Mouse (Mus musculus) splenic B cell, adult 2 months (primary cell): ENCODE data around the gene Orm3.

Source experiments
- DNase-seq: peaks from one replicate; pipeline ENCODE4 v3.0.0-alpha.2; 2011; ENCODE audit warnings: low read depth, low spot score
- H3K27me3 ChIP-seq: 2 replicates; pipeline ENCODE4 v1.6.1; 2012; ENCODE audit warnings: mild to moderate bottlenecking, low read length, moderate library complexity, mixed read lengths; ENCODE audit not compliant: control insufficient read depth, poor library complexity, insufficient read depth, severe bottlenecking
- H3K36me3 ChIP-seq: 2 replicates; pipeline ENCODE4 v1.6.1; 2012; ENCODE audit warnings: mild to moderate bottlenecking, low read length, moderate library complexity, mixed read lengths; ENCODE audit not compliant: control insufficient read depth, poor library complexity, insufficient read depth, severe bottlenecking

The Orm3 gene

DNA sequence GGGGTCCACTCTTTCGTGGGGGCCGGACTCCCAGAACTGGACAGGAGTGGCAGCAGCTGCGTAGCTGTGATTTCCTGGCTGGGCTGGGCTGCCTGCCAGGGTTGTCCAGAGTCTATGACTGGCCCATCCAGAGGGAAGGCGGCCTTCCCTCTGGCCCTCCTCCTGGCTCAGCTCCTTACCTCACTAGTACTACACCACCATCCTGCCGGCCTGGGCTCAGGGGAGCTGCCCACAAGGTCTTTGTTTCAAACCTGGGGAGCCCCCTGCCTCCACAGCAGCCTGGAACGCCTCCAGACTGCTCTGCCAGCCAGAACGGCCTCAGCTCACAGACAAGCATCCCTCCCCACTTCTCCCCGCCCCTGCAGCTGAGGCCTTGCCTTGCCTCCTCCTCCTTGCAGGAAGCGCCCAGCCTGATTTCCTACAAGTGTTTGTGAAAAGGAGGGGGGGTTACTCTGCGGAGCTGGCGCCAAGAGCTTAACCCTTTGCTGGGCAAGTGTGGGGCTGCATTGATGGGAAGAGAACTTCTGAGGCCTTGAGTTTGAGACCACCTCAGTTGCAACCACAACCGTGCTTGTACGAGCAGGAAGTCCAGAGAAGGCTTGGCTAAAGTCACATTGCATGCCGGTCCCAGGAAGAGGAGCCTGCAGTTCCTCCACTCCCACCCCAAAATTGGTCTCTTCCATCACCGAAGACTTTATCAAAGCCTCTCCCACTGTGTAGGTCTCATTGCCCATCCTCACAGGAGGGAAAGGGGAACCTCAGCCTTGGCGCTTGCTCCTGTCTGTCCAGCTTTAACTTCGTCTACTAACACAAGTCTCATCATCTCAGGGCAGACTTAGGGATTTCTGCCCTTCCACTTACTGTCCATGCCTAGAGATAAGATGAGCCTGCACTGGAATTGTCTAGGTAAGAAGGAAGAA lies 47.3 kb downstream of the Orm3 start, which contains the start of gene Akna:
Gene Akna (minus strand): TSS at position 315 of the 920 bp plus-strand sequence.
- no peaks in the 10 kb centered on the region; the same call in 1 of the 2 replicates for H3K36me3 ChIP-seq
- no peaks in the 10 kb centered on the region for H3K27me3 ChIP-seq
- peak; percentile 80 for DNase-seq

DNA sequence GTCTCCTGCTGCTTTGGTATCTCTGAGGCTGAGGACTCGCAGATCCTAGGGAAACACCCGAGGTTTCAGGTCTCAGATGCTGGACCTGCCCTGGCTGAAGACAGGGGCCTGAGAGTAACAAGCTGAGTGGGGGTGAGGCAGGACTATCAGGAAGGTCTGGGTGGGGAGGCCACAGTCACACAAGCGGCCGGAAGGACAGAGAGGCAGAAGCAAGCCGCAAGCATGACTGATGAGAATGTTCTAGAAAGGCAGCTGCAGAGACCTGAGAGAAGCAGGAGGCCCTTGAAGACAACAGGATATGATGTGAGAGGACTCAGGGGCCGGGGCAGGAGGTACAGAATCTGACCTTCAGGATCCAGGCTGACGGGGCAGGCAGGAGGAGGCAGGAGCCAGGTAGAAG lies 48.2 kb downstream of the Orm3 start:
- no peaks in the 10 kb centered on the region for H3K27me3 ChIP-seq
- H3K36me3 ChIP-seq, result no peaks in the 10 kb centered on the region
- peak; percentile 91 for DNase-seq

DNA sequence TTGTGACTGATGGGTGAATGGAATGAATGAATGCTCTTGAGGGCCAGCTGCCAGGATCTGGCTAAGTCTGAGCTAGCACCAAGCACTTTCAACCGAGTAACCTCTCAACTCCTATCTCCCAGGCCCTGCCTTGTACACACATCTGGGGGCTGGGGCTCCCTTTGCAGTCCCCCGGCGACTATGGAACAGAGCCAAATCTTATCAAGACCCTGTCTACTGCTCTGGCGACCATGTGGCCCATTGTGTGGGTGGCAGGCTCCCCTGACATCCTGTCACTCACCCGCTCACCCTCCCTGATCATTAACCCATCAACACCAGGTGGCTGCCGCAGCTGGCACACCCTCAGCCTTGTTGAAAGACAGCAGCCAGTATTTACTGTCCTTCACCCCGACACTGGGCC lies 49.1 kb downstream of the Orm3 start:
- Histone ChIP-seq H3K36me3 (no peaks in the 10 kb centered on the region), H3K27me3 (no peaks in the 10 kb centered on the region)
- peak; percentile 79 for DNase-seq

DNA sequence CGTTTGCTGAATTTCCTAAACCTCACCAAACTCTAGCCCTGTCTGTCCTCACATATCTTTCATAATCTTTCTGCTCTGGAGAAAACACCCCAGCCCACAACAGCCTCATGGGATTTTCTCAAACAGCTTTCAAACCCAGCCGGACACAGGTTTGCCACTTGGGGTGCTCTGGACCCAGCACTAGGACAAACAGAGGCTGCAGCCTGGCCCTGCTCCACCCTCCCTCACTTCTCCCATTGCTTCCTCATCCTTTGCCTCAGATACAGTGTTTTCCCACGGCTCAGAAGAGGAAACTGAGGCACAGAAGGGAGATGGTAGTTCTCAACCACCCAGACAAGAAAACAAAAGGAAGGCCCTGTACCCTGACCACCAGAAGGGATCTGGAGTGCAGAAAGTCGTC lies 49.7 kb downstream of the Orm3 start:
- no peaks in the 10 kb centered on the region for H3K27me3 ChIP-seq
- DNase-seq, result no peak

DNA sequence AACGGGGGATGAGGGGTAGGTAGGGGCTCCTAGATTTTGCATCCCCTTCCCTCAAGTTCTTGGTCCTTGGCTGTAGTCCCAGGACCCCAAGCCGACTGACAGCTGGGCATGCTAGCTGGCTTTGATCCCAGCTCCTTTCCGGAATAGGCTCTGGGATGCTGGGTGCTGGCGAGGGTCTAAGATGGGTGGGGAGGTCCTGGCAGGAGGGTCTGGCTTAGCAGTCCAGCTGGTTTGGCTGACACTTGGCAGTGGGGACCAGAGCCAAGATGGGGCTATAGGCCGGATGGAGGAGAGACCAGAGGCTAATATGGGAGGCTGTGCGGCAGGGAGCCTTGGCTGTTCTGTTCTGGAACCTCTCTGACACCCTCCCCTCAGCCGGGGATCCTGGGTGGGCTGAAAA lies 52.3 kb downstream of the Orm3 start:
- DNase-seq, result no peak
- no peaks in the 10 kb centered on the region for H3K27me3 ChIP-seq
- no peaks in the 10 kb centered on the region for H3K36me3 ChIP-seq

More for the DNA sequence above, 49.7 kb downstream of the Orm3 start:
- no peaks in the 10 kb centered on the region for H3K36me3 ChIP-seq

DNA sequence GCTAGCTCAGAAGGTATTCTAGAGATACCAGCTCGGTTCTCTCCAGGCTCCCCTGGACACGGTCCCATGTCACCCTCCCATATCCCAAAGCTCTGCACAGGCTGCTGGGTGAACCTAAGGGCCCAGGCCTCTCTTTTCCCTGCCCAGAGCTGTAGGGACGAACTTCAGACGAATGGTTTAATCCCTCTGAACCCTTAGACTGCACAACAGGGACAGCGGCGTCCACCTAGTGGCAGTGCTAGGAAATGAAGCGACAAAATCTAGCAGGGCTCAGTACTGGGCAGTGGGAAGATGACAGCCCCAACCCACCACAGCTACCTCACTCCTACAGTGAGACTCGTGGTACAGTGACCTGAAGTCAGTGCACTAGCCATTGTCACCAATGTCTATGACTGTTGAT lies 52.7 kb downstream of the Orm3 start:
- no peaks in the 10 kb centered on the region for H3K27me3 ChIP-seq
- no peaks in the 10 kb centered on the region for H3K36me3 ChIP-seq
- peak; percentile 79 for DNase-seq
